Mouse (Mus musculus): ENCODE data around the gene Akt1. TPM values are rescaled to one million over a fixed set of nuclear protein-coding genes. Genes with fewer than 3 reads are reported as not detected.

The Akt1 gene
- total RNA-seq, 2 experiments from 2014 or later, result 279 to 286 TPM

GRCm38 (mm10) chr12:112663716-112664115 lies 11.0 kb downstream of the Akt1 start:
- DNase-seq, result peak; percentile 60
- intact Hi-C loops (cut with DNase I), result loop anchor here (5.0 kb wide), 1 partner anchor 44 kb away; no protein-coding TSS in a partner anchor

DNA sequence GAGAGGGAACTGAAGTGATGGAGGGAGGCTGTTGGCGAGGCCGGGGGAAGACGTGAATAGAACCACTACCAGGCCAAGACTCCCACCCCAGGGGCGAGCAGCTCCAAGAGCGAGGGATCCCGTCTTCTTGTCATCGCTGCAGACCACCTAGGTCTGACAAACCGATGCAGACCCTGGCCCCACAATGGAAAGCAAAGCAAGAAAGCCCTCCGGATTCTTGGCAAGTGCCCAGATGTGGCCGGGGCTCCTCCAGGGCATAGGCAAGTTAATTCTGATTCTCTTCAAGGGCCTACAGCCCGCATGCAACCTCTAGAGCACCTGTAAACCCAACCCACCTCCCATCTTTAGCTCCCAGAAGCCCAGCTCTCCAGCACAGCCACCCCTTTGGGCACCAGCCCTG lies 11.4 kb downstream of the Akt1 start:
- peak; percentile 42 for DNase-seq
- intact Hi-C loops (cut with DNase I), result loop anchor here (5.0 kb wide), 1 partner anchor 44 kb away; no protein-coding TSS in a partner anchor

DNA sequence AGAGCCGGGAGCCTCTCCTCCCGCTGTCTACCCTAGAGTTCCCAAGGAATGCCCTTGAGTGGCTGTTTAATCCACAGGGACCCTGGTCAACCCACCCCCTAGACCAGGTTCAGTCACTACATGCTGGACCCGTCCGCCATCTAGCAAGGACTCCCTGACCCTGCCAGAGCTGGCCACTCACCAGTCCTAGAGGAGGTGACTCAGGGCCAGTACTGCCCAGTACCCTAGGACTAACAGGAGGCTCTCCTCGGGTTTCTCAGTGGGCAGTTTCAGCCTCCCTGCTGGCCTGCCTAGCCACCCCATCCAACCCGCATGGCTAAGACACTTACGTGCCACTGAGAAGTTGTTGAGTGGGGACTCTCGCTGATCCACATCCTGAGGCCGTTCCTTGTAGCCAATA lies 12.8 kb downstream of the Akt1 start:
- intact Hi-C loops (cut with DNase I), result loop anchor here (5.0 kb wide), 1 partner anchor 45 kb away; no protein-coding TSS in a partner anchor
- no peak for DNase-seq

DNA sequence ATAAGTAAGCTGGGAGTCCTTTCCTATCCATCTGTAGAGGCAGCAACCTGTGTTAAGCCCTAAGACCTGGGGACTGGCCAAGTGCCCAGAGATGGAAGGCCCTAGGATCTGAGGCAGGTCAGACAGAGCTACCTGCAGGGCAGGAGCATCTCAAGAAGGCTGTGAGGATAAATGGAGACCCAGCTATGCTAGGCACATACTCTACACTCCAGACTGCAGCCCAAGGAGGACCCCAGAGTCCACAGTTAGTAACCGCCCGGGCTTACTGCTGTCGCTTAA lies 13.4 kb downstream of the Akt1 start:
- intact Hi-C loops (cut with DNase I), result loop anchor here (5.0 kb wide), 1 partner anchor 46 kb away; no protein-coding TSS in a partner anchor
- no peak for DNase-seq

DNA sequence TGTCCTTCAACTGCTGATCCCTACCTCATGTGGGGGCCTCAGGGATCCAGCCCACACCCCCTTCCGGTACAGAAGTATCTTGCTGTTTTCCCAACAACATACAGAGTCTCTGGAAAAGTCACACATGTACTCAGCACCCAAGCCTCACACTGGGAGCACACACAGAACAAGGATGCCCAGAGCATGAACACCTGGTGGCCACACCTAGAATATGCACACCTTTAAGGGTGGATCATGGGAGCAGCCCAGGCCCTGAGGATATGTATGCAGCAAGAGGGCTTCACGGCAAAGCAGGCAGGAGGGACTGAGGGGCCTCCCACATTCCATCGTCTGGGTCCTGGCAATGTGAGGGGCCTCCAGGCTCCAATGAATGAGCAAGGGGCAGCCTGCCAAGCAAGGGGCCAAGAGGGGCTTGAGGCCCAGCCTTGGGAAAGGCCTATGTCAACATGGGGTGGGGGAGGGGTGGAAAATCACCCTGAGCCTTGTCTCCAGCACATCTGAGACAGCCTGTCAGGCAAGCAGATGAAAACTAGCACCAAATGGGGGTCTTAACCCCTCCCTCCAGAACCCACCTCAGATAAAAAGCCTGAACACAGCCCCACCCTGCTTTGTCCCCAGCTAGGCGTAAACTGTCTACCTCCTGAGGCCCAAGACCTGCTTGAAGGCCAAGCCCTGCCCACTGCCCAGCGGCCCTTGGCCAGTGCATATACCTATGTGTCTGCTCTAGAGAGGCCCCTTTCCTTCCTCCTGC lies 13.9 kb downstream of the Akt1 start:
- peak; percentile 87 for DNase-seq
- intact Hi-C loops (cut with DNase I), result loop anchor here (5.0 kb wide), 1 partner anchor 47 kb away; no protein-coding TSS in a partner anchor

DNA sequence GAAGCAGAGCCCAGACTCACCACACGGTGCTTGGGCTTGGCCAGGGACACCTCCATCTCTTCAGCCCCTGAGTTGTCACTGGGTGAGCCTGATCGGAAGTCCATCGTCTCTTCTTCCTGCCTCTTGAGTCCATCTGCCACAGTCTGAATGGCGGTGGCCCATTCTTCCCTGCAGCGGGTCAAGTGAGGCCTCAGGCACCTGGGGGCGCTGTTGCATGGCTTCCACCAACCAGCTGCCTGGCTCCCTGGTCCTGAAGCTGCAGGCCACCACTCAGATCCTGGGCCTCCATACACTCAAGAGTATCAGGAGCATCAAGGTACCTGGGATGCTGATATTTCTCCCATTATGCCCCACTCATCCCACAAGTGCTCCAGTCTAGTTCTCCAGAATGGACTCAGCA lies 15.6 kb downstream of the Akt1 start:
- intact Hi-C loops (cut with DNase I), result no loop called here
- peak; percentile 86 for DNase-seq

- intact Hi-C loops (cut with DNase I), result no loop called here
- DNase-seq, result peak; percentile 66
Observed at GRCm38 (mm10) chr12:112658619-112659018, 16.1 kb downstream of the Akt1 start.

DNA sequence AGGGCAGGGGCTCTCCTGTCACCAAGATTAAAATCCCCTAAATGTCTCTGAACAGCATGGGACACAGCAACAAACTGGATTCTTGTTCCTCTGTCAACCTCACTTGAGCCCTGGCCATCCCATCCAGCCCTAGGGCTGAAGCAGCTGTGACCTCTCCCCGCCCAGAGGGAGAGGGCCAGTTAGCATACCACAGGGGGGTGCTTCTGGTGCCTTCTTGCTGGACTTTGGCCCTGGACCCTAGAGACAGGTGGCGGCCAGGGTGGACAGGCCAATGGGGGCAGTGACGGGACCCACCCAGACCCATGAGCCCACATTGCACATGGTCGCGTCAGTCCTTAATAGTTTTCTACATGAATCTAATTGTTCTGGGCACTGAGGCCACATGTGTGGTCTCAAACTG lies 20.6 kb downstream of the Akt1 start:
- DNase-seq, result no peak
- intact Hi-C loops (cut with DNase I), result no loop called here

GRCm38 (mm10) chr12:112653157-112653824 lies 21.4 kb downstream of the Akt1 start:
- DNase-seq, result peak; percentile 93
- intact Hi-C loops (cut with DNase I), result no loop called here

- intact Hi-C loops (cut with DNase I), result no loop called here
- DNase-seq, result no peak
Observed at GRCm38 (mm10) chr12:112651778-112652439, 22.8 kb downstream of the Akt1 start.

GRCm38 (mm10) chr12:112648081-112648480 lies 26.6 kb downstream of the Akt1 start:
- no peak for DNase-seq
- intact Hi-C loops (cut with DNase I), result no loop called here

- no peak for DNase-seq
- intact Hi-C loops (cut with DNase I), result no loop called here
Observed at GRCm38 (mm10) chr12:112646139-112646538, 28.5 kb downstream of the Akt1 start.

- intact Hi-C loops (cut with DNase I), result no loop called here
- peak; percentile 54 for DNase-seq
Observed at GRCm38 (mm10) chr12:112644855-112645506, 29.7 kb downstream of the Akt1 start.

GRCm38 (mm10) chr12:112644180-112644854 lies 30.4 kb downstream of the Akt1 start, which contains the start of gene Siva1:
Gene Siva1, plus strand, starts transcription at chr12:112644679.
- peak; percentile 99 for DNase-seq
- intact Hi-C loops (cut with DNase I), result no loop called here

GRCm38 (mm10) chr12:112643126-112643525 lies 31.6 kb downstream of the Akt1 start:
- no peak for DNase-seq
- intact Hi-C loops (cut with DNase I), result no loop called here

- intact Hi-C loops (cut with DNase I), result no loop called here
- no peak for DNase-seq
Observed at GRCm38 (mm10) chr12:112639526-112639925, 35.2 kb downstream of the Akt1 start.

- intact Hi-C loops (cut with DNase I), result no loop called here
- no peak for DNase-seq
Observed at GRCm38 (mm10) chr12:112633686-112634085, 41.0 kb downstream of the Akt1 start.

GRCm38 (mm10) chr12:112632907-112633306 lies 41.8 kb downstream of the Akt1 start:
- no peak for DNase-seq
- intact Hi-C loops (cut with DNase I), result no loop called here

DNA sequence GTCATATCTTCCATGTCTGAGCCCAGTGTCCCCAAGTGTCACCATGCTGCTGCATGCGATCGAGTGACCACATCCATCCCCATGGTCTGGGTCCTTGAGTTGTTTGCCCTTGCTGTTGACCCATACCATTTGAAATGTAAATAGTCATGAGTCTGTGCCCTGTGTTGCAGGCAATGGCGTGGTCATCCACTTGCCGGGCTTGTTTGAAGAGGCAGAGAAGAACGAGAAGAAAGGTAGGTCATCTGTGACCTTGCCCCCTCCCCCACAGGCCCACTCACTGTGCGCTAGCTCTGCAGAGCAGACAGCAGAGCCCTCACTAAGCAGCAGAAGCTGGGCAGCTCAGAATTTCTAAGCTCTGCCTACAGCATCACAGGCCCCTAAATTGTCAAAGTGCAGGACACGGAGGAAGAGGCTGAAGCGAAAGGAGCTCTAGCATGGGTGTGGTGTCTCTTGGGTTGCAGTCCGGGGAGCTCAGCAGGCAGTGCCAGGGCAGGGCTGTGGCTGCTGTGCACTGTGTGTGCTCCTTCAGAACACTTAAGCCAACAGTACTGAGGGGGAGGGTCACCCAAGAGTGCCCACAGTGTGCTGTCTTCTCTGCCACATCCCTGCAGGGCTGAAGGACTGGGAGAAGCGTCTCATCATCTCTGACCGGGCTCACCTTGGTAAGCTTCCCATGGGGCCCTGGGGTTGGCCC lies 42.5 kb downstream of the Akt1 start:
- intact Hi-C loops (cut with DNase I), result no loop called here
- DNase-seq, result no peak

GRCm38 (mm10) chr12:112631472-112631871 lies 43.2 kb downstream of the Akt1 start:
- intact Hi-C loops (cut with DNase I), result no loop called here
- DNase-seq, result no peak
